Mouse (Mus musculus) heart, embryonic 11.5 days (tissue): ENCODE data around the gene Iqcf4. TPM values are rescaled to one million over a fixed set of nuclear protein-coding genes. Genes with fewer than 3 reads are reported as not detected.
"Not testable (repeated sequence)": the region's sequence is repeated elsewhere in the genome, so short reads cannot be mapped to it uniquely, and the experiment has no call there.

ENCODE experiments used
- ATAC-seq: fragments of 200-750 bp; cut with Nextera tagmentation; replicated peaks from 2 replicates; pipeline ENCODE4 v1.8.0; 2017; ENCODE audit warnings: moderate library complexity; ENCODE audit not compliant: insufficient number of reproducible peaks, low FRiP score, low TSS enrichment
- H3K27ac ChIP-seq: fragments of 300-500 bp; sonication (generic); 2 replicates; pipeline ENCODE4 v1.5.1; 2014; ENCODE audit warnings: mild to moderate bottlenecking, low read depth, low read length
- H3K27me3 ChIP-seq: fragments of 300-500 bp; sonication (generic); 2 replicates; pipeline ENCODE4 v1.6.1; 2014; ENCODE audit warnings: mild to moderate bottlenecking, low read length, mixed read lengths; ENCODE audit not compliant: control insufficient read depth, insufficient read depth
- H3K36me3 ChIP-seq: fragments of 300-500 bp; sonication (generic); 2 replicates; pipeline ENCODE4 v1.6.1; 2014; ENCODE audit warnings: mild to moderate bottlenecking, low read length, moderate library complexity, mixed read lengths; ENCODE audit not compliant: control insufficient read depth, insufficient read depth
- H3K4me1 ChIP-seq: fragments of 300-500 bp; sonication (generic); 2 replicates; pipeline ENCODE4 v1.6.1; 2014; ENCODE audit warnings: low read length; ENCODE audit not compliant: control insufficient read depth, insufficient read depth
- H3K4me2 ChIP-seq: fragments of 300-500 bp; sonication (generic); 2 replicates; pipeline ENCODE4 v1.6.1; 2014; ENCODE audit warnings: mild to moderate bottlenecking, moderate library complexity
- H3K4me3 ChIP-seq: fragments of 300-500 bp; sonication (generic); 2 replicates; pipeline ENCODE4 v1.5.1; 2014; ENCODE audit warnings: low read depth, low read length
- H3K9ac ChIP-seq: fragments of 300-500 bp; sonication (generic); 2 replicates; pipeline ENCODE4 v1.6.1; 2014; ENCODE audit warnings: mild to moderate bottlenecking, low read depth, low read length, moderate library complexity
- H3K9me3 ChIP-seq: fragments of 300-500 bp; sonication (generic); replicated peaks from 2 replicates; pipeline ENCODE4 v1.6.1; 2016; ENCODE audit warnings: low read length; ENCODE audit not compliant: control insufficient read depth
- WGBS: fragments of 180-500 bp; shearing (Covaris S2); extraction: QIAGEN DNeasy Blood & Tissue Kit; methylation state at CpG from one replicate; pipeline ENCODE4 v1.1.7; 2014; ENCODE audit not compliant: insufficient replicate concordance; 5-methylcytosine and 5-hydroxymethylcytosine counted together
- polyA plus RNA-seq: library from polyadenylated mRNA; unstranded; fragments of >200 nt; fragmentation: Nextera tagmentation; extraction: Ambion mirVana; gene quantifications from 2 replicates; pipeline ENCODE4 v1.2.1, GENCODE M21; 2014

Iqcf4 gene
- polyA plus RNA-seq, 1 experiment from 2014 or later: not detected

GRCm38 (mm10) chr9:106595402-106595801 is 24.6 kb upstream of the Iqcf4 start:
- not testable (repeated sequence) for H3K9me3 ChIP-seq, H3K4me1 ChIP-seq, H3K4me2 ChIP-seq, H3K27ac ChIP-seq, H3K9ac ChIP-seq, H3K27me3 ChIP-seq, H3K4me3 ChIP-seq, H3K36me3 ChIP-seq
- WGBS: 10% methylated on average over 4 of the region's 4 CpGs
- ATAC-seq: peak; percentile 42; the same call in 1 of the 2 replicates

GRCm38 (mm10) chr9:106592158-106592557 is 21.4 kb upstream of the Iqcf4 start:
- Histone ChIP-seq H3K27me3 (no peaks in the 10 kb centered on the region), H3K4me1 (no peaks in the 10 kb centered on the region), H3K9me3 (no peaks in the 10 kb centered on the region), H3K4me2 (no peak overlapping the region), H3K4me3 (no peak overlapping the region), H3K36me3 (no peaks in the 10 kb centered on the region), H3K27ac (no peak overlapping the region), H3K9ac (no peak overlapping the region)
- 84% methylated on average over 5 of the region's 5 CpGs for WGBS
- ATAC-seq: no peak

DNA sequence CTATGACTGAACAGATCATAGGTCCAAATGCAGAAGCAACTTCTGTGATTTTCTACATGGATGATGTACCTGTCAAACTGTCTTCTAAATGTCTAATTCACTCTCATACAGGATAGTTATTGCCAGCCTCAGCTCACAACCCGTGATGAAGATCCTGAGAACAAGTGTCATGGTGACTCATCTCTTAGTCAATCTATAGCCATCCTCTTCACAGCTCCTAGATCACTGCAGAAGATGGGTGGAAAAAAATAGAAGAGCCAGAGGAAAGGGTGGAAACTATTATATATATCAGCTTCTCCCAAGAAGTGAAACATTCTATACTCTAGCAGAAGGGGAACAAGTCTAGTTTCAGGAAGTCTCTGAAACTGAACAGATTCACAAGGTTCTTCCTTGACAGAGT is 11.8 kb upstream of the Iqcf4 start:
- H3K4me2 ChIP-seq: no peak overlapping the region
- no peaks in the 10 kb centered on the region; the same call in 1 of the 2 replicates for H3K9me3 ChIP-seq
- WGBS: 69% methylated on average over 1 of the region's 1 CpGs
- no peaks in the 10 kb centered on the region for H3K36me3 ChIP-seq
- no peak overlapping the region for H3K9ac ChIP-seq
- no peak for ATAC-seq
- no peak overlapping the region for H3K27ac ChIP-seq
- H3K27me3 ChIP-seq: no peaks in the 10 kb centered on the region
- no peak overlapping the region for H3K4me3 ChIP-seq
- H3K4me1 ChIP-seq: no peaks in the 10 kb centered on the region

DNA sequence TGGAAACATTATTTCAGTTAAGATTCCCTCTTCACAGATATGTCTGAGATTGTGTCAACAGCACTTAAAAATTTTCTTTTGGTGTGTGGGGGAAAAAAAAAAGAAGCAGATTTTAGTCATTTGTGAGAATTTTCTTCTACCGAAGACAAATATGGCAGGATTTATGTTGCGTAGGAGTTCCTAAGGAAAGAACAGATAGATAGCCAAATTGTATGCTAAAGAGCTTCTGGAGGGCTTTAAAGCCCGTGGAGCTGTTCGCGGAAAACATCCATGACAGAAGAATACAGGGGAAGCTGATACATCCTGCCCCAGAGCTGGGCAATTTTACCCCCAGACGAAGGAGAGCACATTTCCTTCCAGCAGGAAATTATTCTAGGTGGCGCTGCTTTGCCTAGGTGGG is 9.2 kb upstream of the Iqcf4 start:
- H3K9ac ChIP-seq: no peak overlapping the region
- ATAC-seq: no peak
- no peak overlapping the region for H3K27ac ChIP-seq
- H3K4me1 ChIP-seq: no peaks in the 10 kb centered on the region
- H3K4me2 ChIP-seq: no peak overlapping the region
- H3K9me3 ChIP-seq: no peaks in the 10 kb centered on the region; the same call in 1 of the 2 replicates
- H3K4me3 ChIP-seq: no peak overlapping the region
- no peaks in the 10 kb centered on the region for H3K27me3 ChIP-seq
- 72% methylated on average over 7 of the region's 7 CpGs for WGBS
- no peaks in the 10 kb centered on the region for H3K36me3 ChIP-seq

DNA sequence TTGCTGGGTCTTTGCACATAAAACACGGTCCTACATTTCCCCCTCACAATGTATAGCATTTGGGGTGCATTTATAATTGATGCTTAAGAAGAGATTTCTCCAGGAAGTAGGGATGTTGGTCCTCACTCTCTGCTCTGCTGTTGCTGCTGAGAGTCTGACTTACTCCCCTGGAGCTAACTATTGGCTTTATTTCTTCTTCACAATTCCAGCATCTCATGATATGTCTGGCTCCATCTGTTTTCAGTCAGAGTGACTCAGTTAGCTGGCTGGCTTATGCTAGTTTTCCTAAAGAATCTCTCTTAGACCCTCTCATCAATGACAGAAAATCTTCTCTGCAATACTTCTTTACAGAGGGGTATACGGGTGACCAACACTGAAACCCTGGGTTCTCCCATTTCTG is 5.3 kb upstream of the Iqcf4 start:
- 71% methylated on average over 2 of the region's 2 CpGs for WGBS
- H3K27ac ChIP-seq: no peak overlapping the region
- no peak overlapping the region for H3K4me2 ChIP-seq
- H3K9me3 ChIP-seq: no peaks in the 10 kb centered on the region; the same call in 1 of the 2 replicates
- ATAC-seq: no peak
- H3K4me3 ChIP-seq: no peak overlapping the region
- no peaks in the 10 kb centered on the region for H3K4me1 ChIP-seq
- no peaks in the 10 kb centered on the region for H3K27me3 ChIP-seq
- H3K36me3 ChIP-seq: no peaks in the 10 kb centered on the region
- H3K9ac ChIP-seq: no peak overlapping the region

DNA sequence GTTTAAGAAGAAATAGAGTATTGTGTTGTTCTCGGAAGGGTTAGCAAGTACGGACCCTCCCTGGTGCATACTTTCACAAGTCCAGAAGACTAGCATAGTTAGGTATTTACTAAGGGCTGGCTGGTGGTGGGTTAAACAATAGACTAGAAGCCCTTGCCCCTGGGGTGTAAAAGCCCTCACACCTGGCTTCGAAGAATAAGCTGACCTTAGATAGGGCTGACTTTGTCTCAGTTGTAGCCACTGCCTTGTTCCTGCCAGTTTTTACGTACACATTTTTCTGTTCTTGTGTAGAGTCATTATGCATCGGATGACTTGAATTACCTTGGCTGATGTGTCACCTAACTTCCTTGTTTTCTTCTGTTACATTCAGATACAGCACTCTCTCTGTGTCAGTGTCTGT is 2.6 kb upstream of the Iqcf4 start:
- WGBS: 88% methylated on average over 5 of the region's 5 CpGs
- no peaks in the 10 kb centered on the region for H3K9me3 ChIP-seq
- no peaks in the 10 kb centered on the region for H3K36me3 ChIP-seq
- no peak overlapping the region for H3K4me2 ChIP-seq
- no peaks in the 10 kb centered on the region for H3K4me1 ChIP-seq
- H3K9ac ChIP-seq: no peak overlapping the region
- H3K27me3 ChIP-seq: no peaks in the 10 kb centered on the region
- no peak overlapping the region for H3K27ac ChIP-seq
- no peak overlapping the region for H3K4me3 ChIP-seq
- ATAC-seq: no peak

- H3K27me3 ChIP-seq: no peaks in the 10 kb centered on the region
- no peak overlapping the region for H3K9ac ChIP-seq
- no peak overlapping the region for H3K4me3 ChIP-seq
- H3K4me1 ChIP-seq: no peaks in the 10 kb centered on the region
- no peaks in the 10 kb centered on the region for H3K9me3 ChIP-seq
- H3K4me2 ChIP-seq: no peak overlapping the region
- WGBS: 72% methylated on average over 2 of the region's 2 CpGs
- H3K27ac ChIP-seq: no peak overlapping the region
- H3K36me3 ChIP-seq: no peaks in the 10 kb centered on the region
- no peak for ATAC-seq
Measured at GRCm38 (mm10) chr9:106572186-106572585, 1.4 kb upstream of the Iqcf4 start.

GRCm38 (mm10) chr9:106566437-106566836 is 4.4 kb downstream of the Iqcf4 start:
- 52% methylated on average over 11 of the region's 11 CpGs for WGBS
- H3K9ac ChIP-seq: no peak overlapping the region
- H3K4me1 ChIP-seq: no peaks in the 10 kb centered on the region
- no peaks in the 10 kb centered on the region for H3K36me3 ChIP-seq
- no peak overlapping the region for H3K27ac ChIP-seq
- H3K27me3 ChIP-seq: no peaks in the 10 kb centered on the region
- H3K4me2 ChIP-seq: no peak overlapping the region
- H3K9me3 ChIP-seq: no peaks in the 10 kb centered on the region
- H3K4me3 ChIP-seq: no peak overlapping the region
- ATAC-seq: peak; percentile 39; the same call in 1 of the 2 replicates

DNA sequence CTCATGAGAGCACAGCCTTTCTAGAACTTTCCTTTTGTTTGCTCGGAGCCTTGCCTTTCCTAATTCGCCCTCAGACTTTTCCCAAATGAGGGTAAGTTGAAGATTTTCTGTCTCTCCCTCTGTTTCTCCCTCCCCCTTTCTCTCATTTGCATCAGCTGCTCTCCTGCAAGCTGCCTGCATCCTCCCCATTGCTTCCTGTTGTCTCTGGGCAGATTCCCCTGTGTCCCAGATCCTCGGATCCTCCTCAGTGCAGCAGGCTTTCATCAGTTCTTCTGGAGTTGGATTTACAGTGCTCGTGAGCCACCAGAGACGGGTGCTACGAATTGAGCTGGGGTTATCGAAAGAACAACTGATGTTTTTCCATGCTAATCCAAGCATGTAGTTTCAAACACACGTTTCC is 6.8 kb downstream of the Iqcf4 start:
- no peak overlapping the region for H3K4me2 ChIP-seq
- no peaks in the 10 kb centered on the region for H3K27me3 ChIP-seq
- no peaks in the 10 kb centered on the region for H3K9me3 ChIP-seq
- ATAC-seq: no peak
- no peak overlapping the region for H3K9ac ChIP-seq
- H3K36me3 ChIP-seq: no peaks in the 10 kb centered on the region
- no peak overlapping the region for H3K27ac ChIP-seq
- H3K4me3 ChIP-seq: no peak overlapping the region
- H3K4me1 ChIP-seq: no peaks in the 10 kb centered on the region
- WGBS: 71% methylated on average over 8 of the region's 8 CpGs
